Mouse (Mus musculus) cortical plate, adult 2 months (tissue): ENCODE results near the gene Itga3.

Experiments
- CTCF ChIP-seq: fragments of 200-500 bp; IDR thresholded peaks from 2 replicates; pipeline ENCODE4 v1.5.1; 2011; ENCODE audit warnings: mild to moderate bottlenecking, control low read depth, low read length; ENCODE audit not compliant: insufficient read depth; ENCODE audit errors: extremely low read depth
- POLR2A ChIP-seq: fragments of 200-500 bp; IDR thresholded peaks from 2 replicates; pipeline ENCODE4 v1.6.1; 2011; ENCODE audit warnings: mild to moderate bottlenecking, low read length, control low read depth; ENCODE audit not compliant: insufficient read depth; ENCODE audit errors: extremely low read depth

DNA sequence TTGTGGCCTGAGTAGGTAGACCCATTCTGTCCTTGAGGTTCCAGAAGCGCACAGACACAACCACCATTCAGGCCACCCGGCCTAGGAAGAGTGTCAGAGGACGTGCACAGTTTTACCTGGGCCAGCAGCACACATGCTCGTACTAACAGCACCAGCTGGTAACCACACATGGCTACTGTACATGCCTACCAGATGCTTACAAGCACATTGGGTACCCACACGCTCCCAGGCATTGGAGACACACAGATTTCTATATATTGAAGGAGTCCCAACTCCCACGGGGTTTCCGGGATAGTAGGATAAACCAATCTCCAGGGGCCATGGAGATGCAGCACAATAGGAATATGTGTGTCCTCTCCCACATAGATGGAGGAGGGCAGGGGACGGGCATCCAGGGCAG lies 73.9 kb downstream of the Itga3 start:
- no peak for TF ChIP-seq CTCF
- TF ChIP-seq POLR2A: no peak
